Mouse (Mus musculus): ENCODE results near the gene Nt5c1a.

Nt5c1a gene

GRCm38 (mm10) chr4:123212330-123212729, 11.0 kb downstream of the Nt5c1a start:
- DNase-seq (ENCODE audit: low spot score): no peak

- DNase-seq (ENCODE audit: low spot score): no peak
Observed at GRCm38 (mm10) chr4:123213975-123214374, 12.7 kb downstream of the Nt5c1a start.

- DNase-seq (ENCODE audit: low spot score): no peak
Observed at GRCm38 (mm10) chr4:123215367-123215766, 14.1 kb downstream of the Nt5c1a start.

GRCm38 (mm10) chr4:123216782-123217181, 15.5 kb downstream of the Nt5c1a start:
- DNase-seq (ENCODE audit: low spot score): no peak

- DNase-seq (ENCODE audit: low spot score): no peak
Observed at GRCm38 (mm10) chr4:123219720-123220357, 18.5 kb downstream of the Nt5c1a start.

- no peak for DNase-seq (ENCODE audit: low spot score)
Observed at GRCm38 (mm10) chr4:123220637-123221036, 19.3 kb downstream of the Nt5c1a start.

GRCm38 (mm10) chr4:123223309-123223708, 22.0 kb downstream of the Nt5c1a start:
- no peak for DNase-seq (ENCODE audit: low spot score)

- no peak for DNase-seq (ENCODE audit: low spot score)
Observed at GRCm38 (mm10) chr4:123225718-123226403, 24.6 kb downstream of the Nt5c1a start.

- no peak for DNase-seq (ENCODE audit: low spot score)
Observed at GRCm38 (mm10) chr4:123227707-123228106, 26.4 kb downstream of the Nt5c1a start.

GRCm38 (mm10) chr4:123228270-123228669, 27.0 kb downstream of the Nt5c1a start:
- DNase-seq (ENCODE audit: low spot score): no peak

GRCm38 (mm10) chr4:123229166-123229565, 27.9 kb downstream of the Nt5c1a start:
- DNase-seq (ENCODE audit: low spot score): no peak

GRCm38 (mm10) chr4:123232841-123233240, 31.5 kb downstream of the Nt5c1a start:
- no peak for DNase-seq (ENCODE audit: low spot score)

- no peak for DNase-seq (ENCODE audit: low spot score)
Observed at GRCm38 (mm10) chr4:123233492-123234084, 32.3 kb downstream of the Nt5c1a start, which contains the start of gene Heyl. Heyl (plus strand) TSS chr4:123233556.

- DNase-seq (ENCODE audit: low spot score): no peak
Observed at GRCm38 (mm10) chr4:123235835-123236430, 34.6 kb downstream of the Nt5c1a start.

GRCm38 (mm10) chr4:123236431-123237031, 35.2 kb downstream of the Nt5c1a start:
- DNase-seq (ENCODE audit: low spot score): no peak

GRCm38 (mm10) chr4:123237386-123238266, 36.3 kb downstream of the Nt5c1a start:
- DNase-seq (ENCODE audit: low spot score): no peak

- DNase-seq (ENCODE audit: low spot score): no peak
Observed at GRCm38 (mm10) chr4:123239361-123240203, 38.3 kb downstream of the Nt5c1a start.

- no peak for DNase-seq (ENCODE audit: low spot score)
Observed at GRCm38 (mm10) chr4:123246221-123246620, 44.9 kb downstream of the Nt5c1a start.

- DNase-seq (ENCODE audit: low spot score): no peak
Observed at GRCm38 (mm10) chr4:123246651-123247050, 45.3 kb downstream of the Nt5c1a start.

GRCm38 (mm10) chr4:123247147-123247880, 46.0 kb downstream of the Nt5c1a start:
- no peak for DNase-seq (ENCODE audit: low spot score)
